Mouse (Mus musculus) MEL (cell line): Measurements from ENCODE around the gene Cd164l2. TPM values are rescaled to one million over a fixed set of nuclear protein-coding genes. Genes with fewer than 3 reads are reported as not detected.

Experiments used
- DNase-seq: peaks from one replicate; pipeline ENCODE4 v3.0.0; 2011; ENCODE audit warnings: low read depth, low spot score
- H3K27ac ChIP-seq: 2 replicates; pipeline ENCODE4 v1.5.1; 2012; ENCODE audit warnings: low read depth, mild to moderate bottlenecking, control low read depth, low read length, moderate library complexity; ENCODE audit not compliant: control insufficient read depth
- H3K27me3 ChIP-seq, 2 experiments: fragments of 150-350 bp in 1 of 2; sonication (generic) in 1 of 2; 2 replicates each; pipeline ENCODE4 v1.6.1; 2012; ENCODE audit warnings: low read length in 2 of 2, mild to moderate bottlenecking in 2 of 2, improper control_type of control experiment in 1 of 2, moderate library complexity in 1 of 2; ENCODE audit not compliant: insufficient read depth in 2 of 2, control insufficient read depth in 1 of 2
- H3K36me3 ChIP-seq, 2 experiments: 2 replicates each; pipeline ENCODE4 v1.6.1; 2012 to 2014; ENCODE audit warnings: low read length in 2 of 2, improper control_type of control experiment in 1 of 2, inconsistent platforms in 1 of 2, mild to moderate bottlenecking in 1 of 2; ENCODE audit not compliant: insufficient read depth in 2 of 2, control insufficient read depth in 1 of 2
- H3K4me1 ChIP-seq, 2 experiments: fragments of 150-350 bp in 1 of 2; sonication (generic) in 1 of 2; 2 replicates each; pipeline ENCODE4 v1.6.1; 2012; ENCODE audit warnings: low read length in 2 of 2, improper control_type of control experiment in 1 of 2, mild to moderate bottlenecking in 1 of 2; ENCODE audit not compliant: insufficient read depth in 2 of 2, control insufficient read depth in 1 of 2
- H3K4me3 ChIP-seq, 2 experiments: fragments of 150-350 bp in 1 of 2; sonication (generic) in 1 of 2; 2 replicates each; pipeline ENCODE4 v1.5.1; 2012; ENCODE audit warnings: low read depth in 2 of 2, low read length in 2 of 2, mild to moderate bottlenecking in 2 of 2, moderate library complexity in 2 of 2, control low read depth in 1 of 2, improper control_type of control experiment in 1 of 2; ENCODE audit not compliant: control insufficient read depth in 1 of 2, insufficient read depth in 1 of 2
- H3K79me2 ChIP-seq: 2 replicates; pipeline ENCODE4 v1.6.1; 2012; ENCODE audit warnings: mild to moderate bottlenecking, low read length, moderate library complexity; ENCODE audit not compliant: control insufficient read depth, poor library complexity, insufficient read depth
- H3K9ac ChIP-seq: 2 replicates; pipeline ENCODE4 v1.6.1; 2012; ENCODE audit warnings: low read depth, mild to moderate bottlenecking, control low read depth, low read length, moderate library complexity; ENCODE audit not compliant: control insufficient read depth, poor library complexity, severe bottlenecking
- H3K9me3 ChIP-seq: fragments of 150-350 bp; sonication (generic); replicated peaks from 2 replicates; pipeline ENCODE4 v1.6.1; 2012; ENCODE audit warnings: mild to moderate bottlenecking, low read length, improper control_type of control experiment, moderate library complexity; ENCODE audit not compliant: insufficient read depth
- CHD1 ChIP-seq: IDR thresholded peaks from 2 replicates; pipeline ENCODE4 v1.6.1; 2012; ENCODE audit warnings: low read depth, mild to moderate bottlenecking, inconsistent platforms, low read length, improper control_type of control experiment
- CHD2 ChIP-seq: IDR thresholded peaks from 2 replicates; pipeline ENCODE4 v1.6.1; 2011; ENCODE audit warnings: low read length, improper control_type of control experiment
- CTCF ChIP-seq, 3 experiments: IDR thresholded peaks in 2 of 3; conservative IDR thresholded peaks in 1 of 3; 2 replicates each; pipeline ENCODE4 v1.5.1; 2011 to 2012; ENCODE audit warnings: low read length in 3 of 3, low read depth in 2 of 3, mild to moderate bottlenecking in 2 of 3, improper control_type of control experiment in 1 of 3, inconsistent platforms in 1 of 3, mixed read lengths in 1 of 3, moderate library complexity in 1 of 3; ENCODE audit not compliant: control insufficient read depth in 1 of 3, insufficient read depth in 1 of 3, poor library complexity in 1 of 3, severe bottlenecking in 1 of 3
- ELF1 ChIP-seq: IDR thresholded peaks from 2 replicates; pipeline ENCODE4 v1.6.1; 2014; ENCODE audit warnings: low read depth, mild to moderate bottlenecking, inconsistent platforms, low read length, improper control_type of control experiment, moderate library complexity
- EP300 ChIP-seq, 2 experiments: IDR thresholded peaks; 2 replicates each; pipeline ENCODE4 v1.6.1; 2011; ENCODE audit warnings: improper control_type of control experiment in 2 of 2, low read length in 2 of 2, low read depth in 1 of 2, mild to moderate bottlenecking in 1 of 2
- ETS1 ChIP-seq: IDR thresholded peaks from 2 replicates; pipeline ENCODE4 v1.6.1; 2012; ENCODE audit warnings: low read depth, mild to moderate bottlenecking, inconsistent platforms, low read length, improper control_type of control experiment, moderate library complexity
- GABPA ChIP-seq: IDR thresholded peaks from 2 replicates; pipeline ENCODE4 v1.6.1; 2012; ENCODE audit warnings: low read depth, mild to moderate bottlenecking, inconsistent platforms, low read length, improper control_type of control experiment, moderate library complexity
- GATA1 ChIP-seq: IDR thresholded peaks from 2 replicates; pipeline ENCODE4 v1.6.1; 2011; ENCODE audit warnings: low read depth, low read length, improper control_type of control experiment
- HCFC1 ChIP-seq: IDR thresholded peaks from 2 replicates; pipeline ENCODE4 v1.6.1; 2012; ENCODE audit warnings: low read depth, mild to moderate bottlenecking, inconsistent platforms, low read length, improper control_type of control experiment, moderate library complexity
- MAFK ChIP-seq: IDR thresholded peaks from 2 replicates; pipeline ENCODE4 v1.6.1; 2011; ENCODE audit warnings: low read depth, mild to moderate bottlenecking, low read length, improper control_type of control experiment, borderline replicate concordance
- MAX ChIP-seq: IDR thresholded peaks from 2 replicates; pipeline ENCODE4 v1.6.1; 2011; ENCODE audit warnings: low read length, improper control_type of control experiment
- MAZ ChIP-seq: IDR thresholded peaks from 2 replicates; pipeline ENCODE4 v1.6.1; 2012; ENCODE audit warnings: low read depth, mild to moderate bottlenecking, inconsistent platforms, low read length, improper control_type of control experiment
- MEF2A ChIP-seq: IDR thresholded peaks from 2 replicates; pipeline ENCODE4 v1.6.1; 2014; ENCODE audit warnings: low read depth, mild to moderate bottlenecking, inconsistent platforms, low read length, improper control_type of control experiment; ENCODE audit not compliant: poor library complexity, insufficient replicate concordance, severe bottlenecking; ENCODE audit errors: extremely low read depth
- MXI1 ChIP-seq: IDR thresholded peaks from 2 replicates; pipeline ENCODE4 v1.6.1; 2011; ENCODE audit warnings: mild to moderate bottlenecking, low read depth, low read length, improper control_type of control experiment
- MYC ChIP-seq: IDR thresholded peaks from 2 replicates; pipeline ENCODE4 v1.6.1; 2011; ENCODE audit warnings: low read depth, mild to moderate bottlenecking, low read length, improper control_type of control experiment, moderate library complexity
- NELFE ChIP-seq: IDR thresholded peaks from 2 replicates; pipeline ENCODE4 v1.6.1; 2011; ENCODE audit warnings: low read depth, low read length, improper control_type of control experiment
- NRF1 ChIP-seq: IDR thresholded peaks from 2 replicates; pipeline ENCODE4 v1.6.1; 2014; ENCODE audit warnings: low read depth, mild to moderate bottlenecking, inconsistent platforms, low read length, improper control_type of control experiment, moderate library complexity; ENCODE audit not compliant: poor library complexity, insufficient read depth, severe bottlenecking
- POLR2A ChIP-seq, 2 experiments: IDR thresholded peaks; 2 replicates each; pipeline ENCODE4 v1.6.1; 2011 to 2012; ENCODE audit warnings: low read length in 2 of 2, mild to moderate bottlenecking in 2 of 2, control low read depth in 1 of 2, improper control_type of control experiment in 1 of 2, low read depth in 1 of 2, moderate library complexity in 1 of 2; ENCODE audit not compliant: control insufficient read depth in 1 of 2, insufficient read depth in 1 of 2, poor library complexity in 1 of 2
- RAD21 ChIP-seq: IDR thresholded peaks from 2 replicates; pipeline ENCODE4 v1.6.1; 2011; ENCODE audit warnings: mild to moderate bottlenecking, low read depth, low read length, improper control_type of control experiment
- SIN3A ChIP-seq: IDR thresholded peaks from 2 replicates; pipeline ENCODE4 v1.6.1; 2012; ENCODE audit warnings: low read length, improper control_type of control experiment, inconsistent platforms
- TBP ChIP-seq: IDR thresholded peaks from 2 replicates; pipeline ENCODE4 v1.8.0; 2011; ENCODE audit warnings: low read depth, low read length, improper control_type of control experiment
- TCF12 ChIP-seq: IDR thresholded peaks from 2 replicates; pipeline ENCODE4 v1.6.1; 2014; ENCODE audit warnings: low read depth, mild to moderate bottlenecking, inconsistent platforms, low read length, improper control_type of control experiment, moderate library complexity
- ZC3H11A ChIP-seq: IDR thresholded peaks from 2 replicates; pipeline ENCODE4 v1.6.1; 2012; ENCODE audit warnings: low read depth, mild to moderate bottlenecking, inconsistent platforms, low read length, improper control_type of control experiment
- ZMIZ1 ChIP-seq: IDR thresholded peaks from 2 replicates; pipeline ENCODE4 v1.6.1; 2012; ENCODE audit warnings: low read depth, mild to moderate bottlenecking, inconsistent platforms, low read length, improper control_type of control experiment, moderate library complexity
- ZNF384 ChIP-seq: IDR thresholded peaks from 2 replicates; pipeline ENCODE4 v1.6.1; 2012; ENCODE audit warnings: low read depth, mild to moderate bottlenecking, inconsistent platforms, low read length, improper control_type of control experiment
- polyA plus RNA-seq, 2 experiments: library from polyadenylated mRNA; stranded (reverse) in 1 of 2; unstranded in 1 of 2; fragments of >175 nt in 1 of 2; fragments of >200 nt in 1 of 2; gene quantifications; 2 replicates each; pipeline versions ENCODE4 v1.2.1 to v1.2.4; 2012; ENCODE audit warnings: low replicate concordance in 2 of 2, low read depth in 1 of 2; ENCODE audit not compliant: insufficient read length in 2 of 2, insufficient read depth in 1 of 2, missing spikeins in 1 of 2
- total RNA-seq: library from RNA; depleted of rRNA; stranded (reverse); fragments of 300-350 nt; gene quantifications from 2 replicates; pipeline ENCODE4 v1.2.3, GENCODE M21; 2012

Gene Cd164l2
- total and polyA plus RNA-seq, 3 experiments: not detected

DNA sequence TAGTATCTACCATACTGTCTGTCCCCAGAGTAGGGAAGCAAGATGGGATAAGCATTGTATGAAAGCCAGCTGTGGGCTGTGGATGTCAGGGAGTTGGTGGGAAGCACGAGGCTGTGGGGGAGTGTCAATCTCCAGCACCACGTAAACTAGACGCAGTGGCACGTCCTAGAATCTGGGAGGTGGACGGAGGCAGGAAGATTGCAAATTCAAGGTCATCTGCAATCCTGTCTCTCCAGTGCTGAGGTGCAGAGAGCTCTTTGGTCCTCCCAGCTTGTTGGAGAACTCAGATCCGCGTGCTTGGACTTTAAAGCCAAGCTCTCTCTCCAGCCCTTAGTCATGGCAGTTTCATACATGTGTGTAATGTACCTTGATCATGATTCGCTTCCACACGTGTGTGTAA is 45.2 kb upstream of the Cd164l2 start:
- Histone ChIP-seq H3K27ac (no peak overlapping the region), H3K9me3 (no peaks in the 10 kb centered on the region)
- TF ChIP-seq MAFK (no peak), SIN3A (no peak), ZMIZ1 (no peak), NELFE (no peak), MAX (no peak), RAD21 (no peak), HCFC1 (no peak), TCF12 (no peak), EP300 (IDR thresholded peaks at IDR 0.05; ENCODE audit: low read depth in 1 of 2, low read length in 2 of 2) (no peak), CHD1 (no peak), GATA1 (no peak), ZC3H11A (no peak), CHD2 (no peak), GABPA (no peak)

DNA sequence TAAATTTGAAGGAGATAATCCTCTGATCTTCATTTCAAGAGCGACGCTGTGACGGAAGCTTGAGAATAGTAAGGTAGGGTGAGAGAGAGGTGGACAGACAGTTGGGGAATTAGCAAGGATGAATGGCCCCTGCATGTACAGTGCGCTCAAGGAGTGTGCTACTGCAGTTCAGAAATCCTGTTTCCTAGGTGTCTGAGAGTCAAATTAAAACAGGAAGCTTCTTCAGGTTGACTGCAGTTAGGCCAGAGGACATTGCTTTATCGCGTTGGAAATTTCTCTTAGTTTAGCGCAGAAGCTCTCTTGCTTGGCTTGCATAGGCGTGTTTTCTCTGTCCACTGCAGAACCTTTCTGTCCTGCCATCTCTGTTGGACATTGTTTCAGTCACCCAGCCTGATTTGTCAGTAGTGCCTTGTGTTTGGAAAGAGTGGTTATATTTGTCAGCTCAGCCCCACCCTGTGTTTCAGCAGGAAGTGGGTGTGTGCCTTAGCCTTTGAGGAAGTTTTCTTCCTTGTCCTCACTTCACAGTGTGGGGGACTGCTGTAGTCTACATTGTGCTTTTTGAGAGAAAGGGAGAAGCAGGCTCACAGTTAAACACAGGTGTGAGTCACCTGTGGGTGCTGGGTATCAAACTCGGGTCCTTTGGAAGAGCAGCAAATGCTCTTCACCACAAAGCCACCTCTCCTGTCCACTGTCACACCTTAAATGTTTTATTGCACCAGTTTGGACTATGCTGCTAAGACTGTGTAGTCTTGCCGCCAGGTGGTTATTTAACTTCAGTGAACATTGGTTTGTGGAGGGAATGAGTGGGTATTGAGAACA is 42.5 kb upstream of the Cd164l2 start:
- H3K9me3 ChIP-seq: no peaks in the 10 kb centered on the region
- no peaks in the 10 kb centered on the region for H3K27me3 ChIP-seq
- TF ChIP-seq MAZ (0 out of 2 replicates have a peak, but pooled peaks have one; percentile 9), CTCF (IDR thresholded peaks at IDR 0.05 in 2 of 3, conservative IDR thresholded peaks at IDR 0.05 in 1 of 3; ENCODE audit: control insufficient read depth in 1 of 3, insufficient read depth in 1 of 3, low read depth in 2 of 3, low read length in 3 of 3, poor library complexity in 1 of 3, severe bottlenecking in 1 of 3) (no peak), CHD1 (peak; percentile 90), POLR2A (IDR thresholded peaks at IDR 0.05; ENCODE audit: control insufficient read depth in 1 of 2, insufficient read depth in 1 of 2, low read depth in 1 of 2, low read length in 2 of 2, poor library complexity in 1 of 2) (peak in 1 of 2 experiments; percentile 47; a peak in 2 of 4 replicates), NRF1 (no peak), ELF1 (peak; percentile 81), TCF12 (no peak), MEF2A (no peak), ZC3H11A (no peak), MXI1 (peak; percentile 54), EP300 (IDR thresholded peaks at IDR 0.05; ENCODE audit: low read depth in 1 of 2, low read length in 2 of 2) (peak; percentile 39 to 62; a peak in 2 of 4 replicates), ETS1 (peak; percentile 43; the same call in 1 of the 2 replicates), MAX (peak; percentile 66; the same call in 1 of the 2 replicates), ZNF384 (no peak), TBP (peak; percentile 57), HCFC1 (0 out of 2 replicates have a peak, but pooled peaks have one; percentile 32), SIN3A (peak; percentile 70), MYC (0 out of 2 replicates have a peak, but pooled peaks have one; percentile 37)
- H3K9ac ChIP-seq: peak overlapping the region; percentile 27
- peak; percentile 86 for DNase-seq
- H3K27ac ChIP-seq: peak overlapping the region; percentile 82
- peaks cover 0 to 16% of the 10 kb centered on the region in 2 experiments; a peak in 2 of 4 replicates for H3K36me3 ChIP-seq
- H3K4me3 ChIP-seq: peak overlapping the region; percentile 20 to 52
- H3K79me2 ChIP-seq: peaks cover 34% of the 10 kb centered on the region
- peaks cover 6 to 13% of the 10 kb centered on the region in 2 experiments for H3K4me1 ChIP-seq

More for the DNA sequence above, 45.2 kb upstream of the Cd164l2 start:
- Histone ChIP-seq H3K4me3 (no peak overlapping the region), H3K79me2 (peaks cover 29% of the 10 kb centered on the region), H3K4me1 (peaks cover 6 to 13% of the 10 kb centered on the region in 2 experiments), H3K27me3 (no peaks in the 10 kb centered on the region), H3K36me3 (peaks cover 1 to 16% of the 10 kb centered on the region in 2 experiments; a peak in 3 of 4 replicates), H3K9ac (no peak overlapping the region)
- DNase-seq: no peak
